Mouse (Mus musculus) small intestine, adult 2 months (tissue): Measurements from ENCODE around the gene 2310057M21Rik.
A peak's percentile ranks its signal among the peaks of the same experiment; 100 is the strongest.

Experiments
- CTCF ChIP-seq: fragments of 200-500 bp; IDR thresholded peaks from 2 replicates; pipeline ENCODE4 v1.5.1; 2012; ENCODE audit warnings: low read depth, mild to moderate bottlenecking, control low read depth, inconsistent platforms, low read length, moderate library complexity, mixed read lengths; ENCODE audit not compliant: insufficient replicate concordance, insufficient read length; ENCODE audit errors: extremely low read depth
- POLR2A ChIP-seq: fragments of 200-500 bp; IDR thresholded peaks from 2 replicates; pipeline ENCODE4 v1.6.1; 2012; ENCODE audit warnings: low read depth, mild to moderate bottlenecking, control low read depth, inconsistent platforms, low read length, moderate library complexity

DNA sequence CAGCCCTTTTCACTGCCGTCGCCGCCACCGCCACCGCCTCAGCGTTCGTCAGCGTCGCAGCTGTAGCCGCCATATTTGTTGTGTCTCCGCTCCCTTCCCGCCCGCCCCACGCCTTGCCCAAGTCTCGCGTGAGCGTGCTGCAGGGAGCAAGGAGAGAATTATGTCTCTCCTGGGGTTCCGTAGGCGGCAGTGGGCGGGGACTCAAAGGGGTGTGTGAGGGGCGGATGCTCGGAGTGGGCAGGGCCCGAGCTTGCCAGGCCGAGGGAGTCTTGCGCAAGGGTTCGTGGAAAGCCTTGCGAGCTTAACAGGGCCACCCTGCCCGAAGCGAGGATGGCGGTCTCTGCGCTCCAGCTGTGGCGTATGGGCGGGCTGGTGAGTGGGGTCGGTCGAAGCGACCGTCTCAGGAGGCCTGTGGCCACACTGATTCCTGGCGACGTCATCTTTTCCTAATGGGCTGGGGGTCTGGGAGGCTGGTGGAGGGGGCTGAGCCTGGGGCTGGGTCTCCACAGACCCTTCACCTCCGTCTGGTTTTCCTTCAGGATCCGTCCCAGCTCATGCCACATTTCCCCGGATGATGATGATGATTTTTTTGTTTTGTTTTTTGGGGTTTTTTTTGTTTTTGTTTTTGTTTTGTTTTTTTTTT is 48.0 kb upstream of the 2310057M21Rik start, which contains the start of the genes Ikzf5 and Acadsb:
- no peak for TF ChIP-seq CTCF
- peak; percentile 58 for TF ChIP-seq POLR2A
